Mouse (Mus musculus): ENCODE measurements around the gene Srek1ip1.

Gene Srek1ip1

GRCm38 (mm10) chr13:104792184-104792583, at the start of gene Srek1ip1:
Srek1ip1 (plus strand) TSS chr13:104792484.
- no peak for DNase-seq

GRCm38 (mm10) chr13:104742866-104743265, 49.4 kb upstream of the Srek1ip1 start:
- DNase-seq: no peak

GRCm38 (mm10) chr13:104747032-104747431, 45.3 kb upstream of the Srek1ip1 start:
- DNase-seq: peak; percentile 58

- DNase-seq: peak; percentile 88
Measured at GRCm38 (mm10) chr13:104759381-104759780, 32.9 kb upstream of the Srek1ip1 start.

GRCm38 (mm10) chr13:104762401-104762800, 29.9 kb upstream of the Srek1ip1 start:
- DNase-seq: peak; percentile 31

- no peak for DNase-seq
Measured at GRCm38 (mm10) chr13:104763193-104763592, 29.1 kb upstream of the Srek1ip1 start.

- no peak for DNase-seq
Measured at GRCm38 (mm10) chr13:104779104-104779670, 13.1 kb upstream of the Srek1ip1 start.

GRCm38 (mm10) chr13:104787260-104787659, 5.0 kb upstream of the Srek1ip1 start:
- no peak for DNase-seq

GRCm38 (mm10) chr13:104789663-104790062, 2.6 kb upstream of the Srek1ip1 start:
- DNase-seq: peak; percentile 36

GRCm38 (mm10) chr13:104794421-104794820, 2.1 kb downstream of the Srek1ip1 start:
- DNase-seq: no peak

GRCm38 (mm10) chr13:104799067-104799466, 6.8 kb downstream of the Srek1ip1 start:
- no peak for DNase-seq

- DNase-seq: no peak
Measured at GRCm38 (mm10) chr13:104799566-104800182, 7.4 kb downstream of the Srek1ip1 start.

GRCm38 (mm10) chr13:104805681-104806080, 13.4 kb downstream of the Srek1ip1 start:
- no peak for DNase-seq

GRCm38 (mm10) chr13:104816270-104816634, 24.0 kb downstream of the Srek1ip1 start:
- no peak for DNase-seq

GRCm38 (mm10) chr13:104816635-104817571, 24.6 kb downstream of the Srek1ip1 start, which contains the start of gene Cwc27:
Cwc27 (minus strand) TSS chr13:104817142.
- DNase-seq: peak; percentile 83

- DNase-seq: no peak
Measured at GRCm38 (mm10) chr13:104817696-104818095, 25.4 kb downstream of the Srek1ip1 start.

- no peak for DNase-seq
Measured at GRCm38 (mm10) chr13:104821192-104821591, 28.9 kb downstream of the Srek1ip1 start.

GRCm38 (mm10) chr13:104821908-104822307, 29.6 kb downstream of the Srek1ip1 start:
- DNase-seq: no peak

GRCm38 (mm10) chr13:104822411-104822838, 30.1 kb downstream of the Srek1ip1 start:
- DNase-seq: no peak

- no peak for DNase-seq
Measured at GRCm38 (mm10) chr13:104825470-104825869, 33.2 kb downstream of the Srek1ip1 start.

GRCm38 (mm10) chr13:104832811-104833210, 40.5 kb downstream of the Srek1ip1 start:
- no peak for DNase-seq

GRCm38 (mm10) chr13:104837628-104838027, 45.3 kb downstream of the Srek1ip1 start:
- no peak for DNase-seq

GRCm38 (mm10) chr13:104841937-104842336, 49.7 kb downstream of the Srek1ip1 start:
- DNase-seq: no peak

Data from cerebellum, adult 9-11 months (tissue).